In the genomic region with DNA sequence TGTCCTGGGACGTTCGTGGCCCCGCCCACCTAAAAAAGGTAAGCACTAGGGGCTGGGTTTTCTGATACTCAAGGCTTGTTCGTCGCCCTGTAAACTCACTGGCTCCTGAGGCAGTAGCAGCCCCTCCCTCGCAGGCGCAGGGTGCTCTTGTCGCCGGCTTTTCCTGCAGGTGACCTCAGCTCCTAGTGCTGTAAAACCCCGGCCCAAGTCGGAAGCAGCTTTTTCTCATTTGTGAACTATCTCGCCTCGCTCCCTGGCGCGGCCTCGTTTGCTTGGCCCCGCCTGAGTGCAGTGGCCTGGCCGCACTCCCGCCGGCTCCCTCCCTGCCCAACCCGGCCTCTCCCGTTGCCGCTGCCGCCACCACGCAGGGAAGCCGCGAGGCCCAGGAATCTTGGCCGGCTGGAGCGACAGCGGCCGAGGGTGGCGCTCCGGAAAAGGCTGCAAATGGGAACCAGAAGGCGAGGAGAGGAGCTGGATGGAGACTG, we compare ENCODE assay signal across 8 mouse cellular contexts. TPM values are rescaled to one million over a fixed set of nuclear protein-coding genes. Genes with fewer than 3 reads are reported as not detected.
A peak's percentile ranks its signal among the peaks of the same experiment; 100 is the strongest.
DNase-seq lines count a peak whose midpoint lies in the region; ATAC-seq and TF ChIP-seq lines count a peak whose summit lies in the region.

No protein-coding gene starts in this region.

- TF ChIP-seq CTCF in embryonic fibroblast, embryonic 13.5 days (IDR thresholded peaks at IDR 0.05; ENCODE audit: borderline replicate concordance, insufficient read depth, low read length): no peak

- peak overlapping the region; percentile 70 for H3K9ac ChIP-seq in heart, embryonic 16.5 days (ENCODE audit: low read length)

- peak overlapping the region; percentile 75 for H3K4me2 ChIP-seq in heart, embryonic 16.5 days (ENCODE audit: low read depth, low read length)

- H3K27me3 ChIP-seq in heart, embryonic 16.5 days (ENCODE audit: control insufficient read depth, insufficient read depth, low read length): peaks cover 40% of the 10 kb centered on the region

- H3K4me1 ChIP-seq in embryonic fibroblast, embryonic 13.5 days (ENCODE audit: control insufficient read depth, insufficient read depth, low read length): peaks cover 3% of the 10 kb centered on the region
- peaks cover 20% of the 10 kb centered on the region for H3K4me1 ChIP-seq in heart, embryonic 16.5 days (ENCODE audit: control insufficient read depth, insufficient read depth, low read length)

- under 1% methylated on average over 34 of the region's 34 CpGs for WGBS in heart, embryonic 16.5 days

- ATAC-seq in heart, embryonic 16.5 days (replicated peaks; ENCODE audit: extremely low read depth, insufficient read depth, low FRiP score): 0 out of 2 replicates have a peak, but pooled peaks have one; percentile 37

- TF ChIP-seq POLR2A in embryonic fibroblast, embryonic 13.5 days (IDR thresholded peaks at IDR 0.05; ENCODE audit: low read depth, low read length): no peak

- no peak overlapping the region for H3K4me3 ChIP-seq in embryonic fibroblast, embryonic 13.5 days (ENCODE audit: insufficient read depth, low read length)
- H3K4me3 ChIP-seq in heart, embryonic 16.5 days (ENCODE audit: low read length): peak overlapping the region; percentile 41

- peak overlapping the region; percentile 1; the same call in 1 of the 2 replicates for H3K27ac ChIP-seq in embryonic fibroblast, embryonic 13.5 days (ENCODE audit: insufficient read depth, low read length)
- peak overlapping the region; percentile 10; the same call in 1 of the 2 replicates for H3K27ac ChIP-seq in heart, embryonic 16.5 days (ENCODE audit: low read length)

- DNase-seq in ES-CJ7 (ENCODE audit: low read depth, low spot score): peak; percentile 67
- DNase-seq in adrenal gland, postnatal 25 days: peak; percentile 77
- peak; percentile 86 for DNase-seq in kidney, postnatal 10 days
- DNase-seq in lung, postnatal 36 days: peak; percentile 73
- DNase-seq in right cerebral cortex, postnatal 14 days: peak; percentile 41
- DNase-seq in frontal cortex, postnatal 25 days (ENCODE audit: low spot score in 2 of 2): no peak

- H3K9me3 ChIP-seq in heart, embryonic 16.5 days (replicated peaks; ENCODE audit: control insufficient read depth, low read length): no peaks in the 10 kb centered on the region

- H3K36me3 ChIP-seq in heart, embryonic 16.5 days (ENCODE audit: control insufficient read depth, insufficient read depth): no peaks in the 10 kb centered on the region

RNA-seq across cellular contexts. Expression of a gene that starts 10.1 kb away (rescaled TPM):
- total RNA-seq in adrenal gland, postnatal 25 days (2021): 1.7 and 2.4 TPM in 2 replicates
- polyA plus RNA-seq in embryonic fibroblast, embryonic 13.5 days (2011; ENCODE audit: insufficient read length, low read depth, missing spikeins): 7.7 and 40.4 TPM in 2 replicates
- 4.5 and 5.0 TPM in 2 replicates for polyA plus RNA-seq in heart, embryonic 16.5 days (2015; fragmentation: Nextera tagmentation; extraction: Ambion mirVana)

RNA-seq across cellular contexts. Expression of a gene that starts 24.8 kb away (rescaled TPM):
- 27.6 and 38.9 TPM in 2 replicates for total RNA-seq in adrenal gland, postnatal 25 days (2021)
- polyA plus RNA-seq in embryonic fibroblast, embryonic 13.5 days (2011; ENCODE audit: insufficient read length, low read depth, missing spikeins): 15.9 and 16.7 TPM in 2 replicates
- polyA plus RNA-seq in heart, embryonic 16.5 days (2015; fragmentation: Nextera tagmentation; extraction: Ambion mirVana): 38.6 and 41.1 TPM in 2 replicates

RNA-seq across cellular contexts. Expression of a gene that starts 28.8 kb away (rescaled TPM):
- 2.4 and 2.6 TPM in 2 replicates for total RNA-seq in adrenal gland, postnatal 25 days (2021)
- polyA plus RNA-seq in embryonic fibroblast, embryonic 13.5 days (2011; ENCODE audit: insufficient read length, low read depth, missing spikeins): 3.1 and 3.9 TPM in 2 replicates
- polyA plus RNA-seq in heart, embryonic 16.5 days (2015; fragmentation: Nextera tagmentation; extraction: Ambion mirVana): 2.3 and 2.7 TPM in 2 replicates

RNA-seq across cellular contexts. Expression of a gene that starts 34.5 kb away (rescaled TPM):
- 88.0 and 93.9 TPM in 2 replicates for total RNA-seq in adrenal gland, postnatal 25 days (2021)
- 96.6 and 102 TPM in 2 replicates for polyA plus RNA-seq in embryonic fibroblast, embryonic 13.5 days (2011; ENCODE audit: insufficient read length, low read depth, missing spikeins)
- polyA plus RNA-seq in heart, embryonic 16.5 days (2015; fragmentation: Nextera tagmentation; extraction: Ambion mirVana): 78.1 and 81.3 TPM in 2 replicates

RNA-seq across cellular contexts. Expression of a gene that starts 40.5 kb away (rescaled TPM):
- total RNA-seq in adrenal gland, postnatal 25 days (2021): 55.0 and 68.0 TPM in 2 replicates
- polyA plus RNA-seq in embryonic fibroblast, embryonic 13.5 days (2011; ENCODE audit: insufficient read length, low read depth, missing spikeins): 83.0 and 98.9 TPM in 2 replicates
- 34.7 and 36.1 TPM in 2 replicates for polyA plus RNA-seq in heart, embryonic 16.5 days (2015; fragmentation: Nextera tagmentation; extraction: Ambion mirVana)

Comparison
In these comparisons a context has a peak if more than half of its experiments do, and no peak if none do; other contexts are left out.
1. DNase-seq: peak in ES-CJ7 (single experiment), adrenal gland, postnatal 25 days (single experiment), kidney, postnatal 10 days (single experiment), lung, postnatal 36 days (single experiment) and right cerebral cortex, postnatal 14 days (single experiment); none in frontal cortex, postnatal 25 days (0 of 2).